Mouse (Mus musculus): ENCODE data around the gene Zfp819. TPM values are rescaled to one million over a fixed set of nuclear protein-coding genes. Genes with fewer than 3 reads are reported as not detected.

The Zfp819 gene
- polyA plus RNA-seq, 1 experiment, result 0.57 TPM

GRCm38 (mm10) chr7:43608316-43608824 lies 1.4 kb downstream of the Zfp819 start:
- TF ChIP-seq POLR2A (IDR thresholded peaks at IDR 0.05; ENCODE audit: borderline replicate concordance, extremely low read depth, insufficient read depth, insufficient read length, poor library complexity, severe bottlenecking) (no peak), CTCF (IDR thresholded peaks at IDR 0.05; ENCODE audit: borderline replicate concordance, extremely low read depth, insufficient read depth, insufficient read length) (no peak)
- DNase-seq (ENCODE audit: low read depth), result no peak

DNA sequence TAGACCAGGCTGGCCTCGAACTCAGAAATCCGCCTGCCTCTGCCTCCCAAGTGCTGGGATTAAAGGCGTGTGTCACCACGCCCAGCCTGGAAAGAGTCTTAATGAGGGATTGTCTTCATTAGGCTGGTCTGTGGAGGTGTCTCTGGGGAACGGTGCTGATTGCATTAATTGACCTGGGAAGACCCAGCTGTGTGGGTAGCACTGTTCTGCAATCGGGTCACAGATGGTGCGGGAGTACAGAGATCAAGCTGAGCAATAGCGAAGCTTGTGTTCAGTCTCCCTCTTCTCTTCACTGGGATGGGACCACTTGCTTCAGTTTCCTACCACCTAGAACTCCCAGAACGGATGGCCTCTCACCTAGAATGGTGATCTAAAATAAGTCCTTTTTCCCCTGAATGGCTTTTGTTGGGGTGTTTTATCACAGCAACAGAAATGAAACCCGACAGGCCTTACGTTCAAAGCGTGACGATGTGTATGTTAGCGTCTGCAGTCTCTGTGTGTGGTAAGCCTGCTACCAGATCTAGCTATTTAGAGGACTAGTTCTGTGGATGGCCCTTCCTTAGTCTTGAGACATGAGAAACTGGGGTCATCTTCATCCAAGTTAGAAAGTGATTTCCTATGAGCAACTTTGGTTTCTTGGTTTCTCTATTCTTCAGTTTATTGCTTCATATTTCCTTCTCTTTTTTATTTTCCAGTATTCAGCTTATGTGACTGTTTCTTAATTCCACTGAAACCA lies 7.0 kb downstream of the Zfp819 start:
- TF ChIP-seq CTCF (IDR thresholded peaks at IDR 0.05; ENCODE audit: borderline replicate concordance, extremely low read depth, insufficient read depth, insufficient read length) (no peak), POLR2A (IDR thresholded peaks at IDR 0.05; ENCODE audit: borderline replicate concordance, extremely low read depth, insufficient read depth, insufficient read length, poor library complexity, severe bottlenecking) (no peak)
- DNase-seq (ENCODE audit: low read depth), result no peak

- no peak for TF ChIP-seq CTCF (IDR thresholded peaks at IDR 0.05; ENCODE audit: borderline replicate concordance, extremely low read depth, insufficient read depth, insufficient read length)
- TF ChIP-seq POLR2A (IDR thresholded peaks at IDR 0.05; ENCODE audit: borderline replicate concordance, extremely low read depth, insufficient read depth, insufficient read length, poor library complexity, severe bottlenecking), result no peak
- DNase-seq (ENCODE audit: low read depth), result no peak
These were observed 16.0 kb downstream of the Zfp819 start for GRCm38 (mm10) chr7:43622927-43623326.

DNA sequence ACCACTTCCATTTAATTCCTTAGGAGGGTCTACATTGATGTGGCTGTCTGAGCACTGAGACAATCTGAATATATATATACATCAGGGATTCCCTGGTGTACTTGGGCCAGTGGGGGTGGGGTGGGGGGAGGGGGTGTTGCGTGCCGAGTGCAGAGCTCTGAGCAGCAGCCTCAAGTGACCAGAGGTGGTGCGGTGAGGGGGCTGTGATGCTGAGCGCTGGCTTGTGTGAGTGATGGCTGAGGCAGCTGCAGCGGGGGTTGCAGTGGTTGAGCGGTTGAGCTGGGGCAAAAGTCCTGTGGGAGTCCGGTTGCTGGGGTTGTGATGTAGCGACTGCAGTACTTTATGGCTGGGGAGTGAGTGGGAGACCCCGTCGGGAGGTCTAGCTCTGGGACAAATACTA lies 16.9 kb downstream of the Zfp819 start:
- TF ChIP-seq CTCF (IDR thresholded peaks at IDR 0.05; ENCODE audit: borderline replicate concordance, extremely low read depth, insufficient read depth, insufficient read length), result no peak
- no peak for TF ChIP-seq POLR2A (IDR thresholded peaks at IDR 0.05; ENCODE audit: borderline replicate concordance, extremely low read depth, insufficient read depth, insufficient read length, poor library complexity, severe bottlenecking)
- no peak for DNase-seq (ENCODE audit: low read depth)

GRCm38 (mm10) chr7:43625065-43625464 lies 18.1 kb downstream of the Zfp819 start:
- DNase-seq (ENCODE audit: low read depth), result no peak
- TF ChIP-seq CTCF (IDR thresholded peaks at IDR 0.05; ENCODE audit: borderline replicate concordance, extremely low read depth, insufficient read depth, insufficient read length), result no peak
- TF ChIP-seq POLR2A (IDR thresholded peaks at IDR 0.05; ENCODE audit: borderline replicate concordance, extremely low read depth, insufficient read depth, insufficient read length, poor library complexity, severe bottlenecking), result no peak

- no peak for DNase-seq (ENCODE audit: low read depth)
- TF ChIP-seq POLR2A (IDR thresholded peaks at IDR 0.05; ENCODE audit: borderline replicate concordance, extremely low read depth, insufficient read depth, insufficient read length, poor library complexity, severe bottlenecking), result no peak
- no peak for TF ChIP-seq CTCF (IDR thresholded peaks at IDR 0.05; ENCODE audit: borderline replicate concordance, extremely low read depth, insufficient read depth, insufficient read length)
These were observed 18.9 kb downstream of the Zfp819 start for GRCm38 (mm10) chr7:43625794-43626422.

- no peak for DNase-seq (ENCODE audit: low read depth)
- TF ChIP-seq CTCF (IDR thresholded peaks at IDR 0.05; ENCODE audit: borderline replicate concordance, extremely low read depth, insufficient read depth, insufficient read length), result no peak
- TF ChIP-seq POLR2A (IDR thresholded peaks at IDR 0.05; ENCODE audit: borderline replicate concordance, extremely low read depth, insufficient read depth, insufficient read length, poor library complexity, severe bottlenecking), result no peak
These were observed 27.0 kb downstream of the Zfp819 start for GRCm38 (mm10) chr7:43633940-43634339.

GRCm38 (mm10) chr7:43634500-43634899 lies 27.5 kb downstream of the Zfp819 start, which contains the start of gene Ceacam18:
Gene Ceacam18, plus strand, starts transcription at chr7:43634707.
- no peak for TF ChIP-seq POLR2A (IDR thresholded peaks at IDR 0.05; ENCODE audit: borderline replicate concordance, extremely low read depth, insufficient read depth, insufficient read length, poor library complexity, severe bottlenecking)
- TF ChIP-seq CTCF (IDR thresholded peaks at IDR 0.05; ENCODE audit: borderline replicate concordance, extremely low read depth, insufficient read depth, insufficient read length), result no peak
- DNase-seq (ENCODE audit: low read depth), result no peak

DNA sequence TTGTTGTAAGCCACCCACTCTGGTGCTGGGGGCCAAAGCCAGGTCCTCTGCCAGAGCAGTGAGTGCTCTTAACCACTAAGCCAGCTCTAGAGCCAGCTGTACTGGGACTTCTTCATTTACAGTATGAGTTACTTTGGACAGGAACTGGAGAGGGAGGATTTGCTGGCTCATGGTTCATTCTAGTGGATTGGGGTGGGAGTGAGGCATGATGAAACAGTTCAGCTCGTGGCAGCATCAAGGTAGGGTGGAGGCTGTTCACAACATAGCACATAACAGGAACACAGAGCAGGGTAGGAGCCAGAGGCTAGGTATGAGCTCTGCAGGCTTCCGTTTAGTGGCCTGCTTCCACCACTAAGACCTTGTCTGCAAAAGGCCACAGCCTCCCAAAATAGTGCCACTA lies 29.2 kb downstream of the Zfp819 start:
- TF ChIP-seq POLR2A (IDR thresholded peaks at IDR 0.05; ENCODE audit: borderline replicate concordance, extremely low read depth, insufficient read depth, insufficient read length, poor library complexity, severe bottlenecking), result no peak
- TF ChIP-seq CTCF (IDR thresholded peaks at IDR 0.05; ENCODE audit: borderline replicate concordance, extremely low read depth, insufficient read depth, insufficient read length), result no peak

GRCm38 (mm10) chr7:43637118-43637517 lies 30.1 kb downstream of the Zfp819 start:
- no peak for DNase-seq (ENCODE audit: low read depth)
- TF ChIP-seq CTCF (IDR thresholded peaks at IDR 0.05; ENCODE audit: borderline replicate concordance, extremely low read depth, insufficient read depth, insufficient read length) (no peak), POLR2A (IDR thresholded peaks at IDR 0.05; ENCODE audit: borderline replicate concordance, extremely low read depth, insufficient read depth, insufficient read length, poor library complexity, severe bottlenecking) (no peak)

More for the DNA sequence above, 29.2 kb downstream of the Zfp819 start:
- no peak for DNase-seq (ENCODE audit: low read depth)

GRCm38 (mm10) chr7:43642587-43642986 lies 35.6 kb downstream of the Zfp819 start:
- TF ChIP-seq CTCF (IDR thresholded peaks at IDR 0.05; ENCODE audit: borderline replicate concordance, extremely low read depth, insufficient read depth, insufficient read length) (no peak), POLR2A (IDR thresholded peaks at IDR 0.05; ENCODE audit: borderline replicate concordance, extremely low read depth, insufficient read depth, insufficient read length, poor library complexity, severe bottlenecking) (no peak)
- DNase-seq (ENCODE audit: low read depth), result no peak
